Mouse (Mus musculus) heart, embryonic 10.5 days (tissue): Measurements from ENCODE around the gene Hsd17b13. TPM values are rescaled to one million over a fixed set of nuclear protein-coding genes. Genes with fewer than 3 reads are reported as not detected.

Experiments
- DNase-seq: peaks from one replicate; pipeline ENCODE4 v3.0.0-alpha.2; 2017; ENCODE audit warnings: low spot score
- H3K27ac ChIP-seq: fragments of 300-500 bp; sonication (generic); 2 replicates; pipeline ENCODE4 v1.5.1; 2016; ENCODE audit warnings: mild to moderate bottlenecking
- H3K27me3 ChIP-seq: fragments of 300-500 bp; sonication (generic); 2 replicates; pipeline ENCODE4 v1.6.1; 2016; ENCODE audit warnings: mild to moderate bottlenecking; ENCODE audit not compliant: poor library complexity, insufficient read depth, severe bottlenecking
- H3K36me3 ChIP-seq: fragments of 300-500 bp; sonication (generic); 2 replicates; pipeline ENCODE4 v1.6.1; 2016; ENCODE audit warnings: mild to moderate bottlenecking, moderate library complexity
- H3K4me1 ChIP-seq: fragments of 300-500 bp; sonication (generic); 2 replicates; pipeline ENCODE4 v1.6.1; 2016; ENCODE audit warnings: mild to moderate bottlenecking
- H3K4me3 ChIP-seq: fragments of 300-500 bp; sonication (generic); 2 replicates; pipeline ENCODE4 v1.5.1; 2016; ENCODE audit warnings: mild to moderate bottlenecking, moderate library complexity
- H3K9me3 ChIP-seq: fragments of 300-500 bp; sonication (generic); 2 replicates; pipeline ENCODE4 v1.6.1; 2016; ENCODE audit warnings: mild to moderate bottlenecking, moderate library complexity
- WGBS: fragments of 180-500 bp; shearing (Covaris S2); methylation state at CpG from one replicate; pipeline ENCODE4 v1.1.7; 2016; 5-methylcytosine and 5-hydroxymethylcytosine counted together
- polyA plus RNA-seq: library from polyadenylated mRNA; unstranded; fragments of >200 nt; fragmentation: Nextera tagmentation; extraction: Ambion mirVana; gene quantifications from 2 replicates; pipeline ENCODE4 v1.2.1, GENCODE M21; 2016

The Hsd17b13 gene
- polyA plus RNA-seq, 1 experiment from 2014 or later: not detected

- Histone ChIP-seq H3K9me3 (no peaks in the 10 kb centered on the region), H3K4me1 (no peaks in the 10 kb centered on the region), H3K27ac (no peak overlapping the region), H3K27me3 (no peaks in the 10 kb centered on the region), H3K36me3 (peaks cover 26% of the 10 kb centered on the region), H3K4me3 (no peak overlapping the region)
- WGBS: 47% methylated on average over 15 of the region's 15 CpGs
- DNase-seq: no peak
Observed at GRCm38 (mm10) chr5:104003256-104003931, 26.2 kb upstream of the Hsd17b13 start.

- peak; percentile 71 for DNase-seq
- Histone ChIP-seq H3K36me3 (peaks cover 21% of the 10 kb centered on the region), H3K4me3 (no peak overlapping the region), H3K4me1 (no peaks in the 10 kb centered on the region), H3K9me3 (no peaks in the 10 kb centered on the region), H3K27me3 (no peaks in the 10 kb centered on the region), H3K27ac (no peak overlapping the region)
- 33% methylated on average over 18 of the region's 18 CpGs for WGBS
Observed at GRCm38 (mm10) chr5:104002549-104003255, 25.5 kb upstream of the Hsd17b13 start.

- Histone ChIP-seq H3K9me3 (no peaks in the 10 kb centered on the region), H3K27ac (no peak overlapping the region), H3K4me1 (no peaks in the 10 kb centered on the region), H3K27me3 (no peaks in the 10 kb centered on the region), H3K4me3 (no peak overlapping the region), H3K36me3 (peaks cover 9% of the 10 kb centered on the region; the same call in 1 of the 2 replicates)
- peak; percentile 85 for DNase-seq
- WGBS: 8% methylated on average over 5 of the region's 5 CpGs
Observed at GRCm38 (mm10) chr5:103999738-104000137, 22.5 kb upstream of the Hsd17b13 start.

GRCm38 (mm10) chr5:103998739-103999138 is 21.5 kb upstream of the Hsd17b13 start:
- H3K4me1 ChIP-seq: no peaks in the 10 kb centered on the region
- WGBS: 64% methylated on average over 5 of the region's 5 CpGs
- H3K27ac ChIP-seq: no peak overlapping the region

GRCm38 (mm10) chr5:103995181-103995580 is 18.0 kb upstream of the Hsd17b13 start:
- WGBS: 51% methylated on average over 3 of the region's 3 CpGs
- DNase-seq: peak; percentile 66

More at GRCm38 (mm10) chr5:103998739-103999138, 21.5 kb upstream of the Hsd17b13 start:
- Histone ChIP-seq H3K9me3 (no peaks in the 10 kb centered on the region), H3K36me3 (peaks cover 6% of the 10 kb centered on the region; the same call in 1 of the 2 replicates), H3K4me3 (no peak overlapping the region), H3K27me3 (no peaks in the 10 kb centered on the region)
- DNase-seq: no peak

GRCm38 (mm10) chr5:103994669-103995068 is 17.5 kb upstream of the Hsd17b13 start:
- H3K27me3 ChIP-seq: no peaks in the 10 kb centered on the region
- H3K27ac ChIP-seq: no peak overlapping the region
- H3K4me1 ChIP-seq: no peaks in the 10 kb centered on the region
- H3K4me3 ChIP-seq: no peak overlapping the region
- 78% methylated on average over 4 of the region's 4 CpGs for WGBS
- peaks cover 6% of the 10 kb centered on the region; the same call in 1 of the 2 replicates for H3K36me3 ChIP-seq
- H3K9me3 ChIP-seq: no peaks in the 10 kb centered on the region
- peak; percentile 17 for DNase-seq

More at GRCm38 (mm10) chr5:103995181-103995580, 18.0 kb upstream of the Hsd17b13 start:
- H3K36me3 ChIP-seq: peaks cover 1% of the 10 kb centered on the region; the same call in 1 of the 2 replicates
- no peaks in the 10 kb centered on the region for H3K4me1 ChIP-seq
- H3K27me3 ChIP-seq: no peaks in the 10 kb centered on the region
- H3K27ac ChIP-seq: no peak overlapping the region
- no peak overlapping the region for H3K4me3 ChIP-seq
- H3K9me3 ChIP-seq: no peaks in the 10 kb centered on the region

GRCm38 (mm10) chr5:103993601-103994000 is 16.4 kb upstream of the Hsd17b13 start:
- 71% methylated on average over 1 of the region's 1 CpGs for WGBS
- DNase-seq: peak; percentile 56
- Histone ChIP-seq H3K27me3 (no peaks in the 10 kb centered on the region), H3K27ac (no peak overlapping the region), H3K4me1 (no peaks in the 10 kb centered on the region), H3K4me3 (no peak overlapping the region), H3K9me3 (no peaks in the 10 kb centered on the region), H3K36me3 (peaks cover 15% of the 10 kb centered on the region)

GRCm38 (mm10) chr5:103992831-103993230 is 15.6 kb upstream of the Hsd17b13 start:
- H3K27ac ChIP-seq: no peak overlapping the region
- peak; percentile 61 for DNase-seq
- peaks cover 15% of the 10 kb centered on the region for H3K36me3 ChIP-seq
- WGBS: 85% methylated on average over 9 of the region's 9 CpGs
- H3K4me1 ChIP-seq: no peaks in the 10 kb centered on the region
- no peaks in the 10 kb centered on the region for H3K27me3 ChIP-seq
- H3K9me3 ChIP-seq: no peaks in the 10 kb centered on the region
- no peak overlapping the region for H3K4me3 ChIP-seq

GRCm38 (mm10) chr5:103980705-103981560 is 3.7 kb upstream of the Hsd17b13 start:
- Histone ChIP-seq H3K36me3 (no peaks in the 10 kb centered on the region), H3K9me3 (no peaks in the 10 kb centered on the region), H3K4me1 (no peaks in the 10 kb centered on the region), H3K4me3 (no peak overlapping the region), H3K27ac (no peak overlapping the region), H3K27me3 (no peaks in the 10 kb centered on the region)
- WGBS: 85% methylated on average over 9 of the region's 9 CpGs
- peak; percentile 64 for DNase-seq

GRCm38 (mm10) chr5:103977907-103978570 is 829 bp upstream of the Hsd17b13 start:
- peak; percentile 30 for DNase-seq
- Histone ChIP-seq H3K9me3 (no peaks in the 10 kb centered on the region), H3K36me3 (no peaks in the 10 kb centered on the region), H3K27me3 (no peaks in the 10 kb centered on the region), H3K4me1 (no peaks in the 10 kb centered on the region), H3K4me3 (no peak overlapping the region), H3K27ac (no peak overlapping the region)
- 85% methylated on average over 7 of the region's 7 CpGs for WGBS

GRCm38 (mm10) chr5:103975736-103976135 is 1.5 kb downstream of the Hsd17b13 start:
- Histone ChIP-seq H3K4me1 (no peaks in the 10 kb centered on the region), H3K4me3 (no peak overlapping the region), H3K36me3 (no peaks in the 10 kb centered on the region), H3K27me3 (no peaks in the 10 kb centered on the region), H3K9me3 (no peaks in the 10 kb centered on the region), H3K27ac (no peak overlapping the region)
- peak; percentile 53 for DNase-seq
- WGBS: 74% methylated on average over 7 of the region's 7 CpGs

- H3K4me1 ChIP-seq: no peaks in the 10 kb centered on the region
Observed at GRCm38 (mm10) chr5:103972801-103973200, 4.4 kb downstream of the Hsd17b13 start.

More at GRCm38 (mm10) chr5:103972801-103973200, 4.4 kb downstream of the Hsd17b13 start:
- 65% methylated on average over 13 of the region's 13 CpGs for WGBS
- DNase-seq: peak; percentile 58
- H3K36me3 ChIP-seq: no peaks in the 10 kb centered on the region
- no peaks in the 10 kb centered on the region for H3K9me3 ChIP-seq
- H3K27me3 ChIP-seq: no peaks in the 10 kb centered on the region
- peak overlapping the region; percentile 22; the same call in 1 of the 2 replicates for H3K4me3 ChIP-seq
- H3K27ac ChIP-seq: no peak overlapping the region
